Mouse (Mus musculus): ENCODE data around the gene Rab15. TPM values are rescaled to one million over a fixed set of nuclear protein-coding genes. Genes with fewer than 3 reads are reported as not detected.

The Rab15 gene
- polyA plus RNA-seq, 1 experiment = 0.06 TPM

DNA sequence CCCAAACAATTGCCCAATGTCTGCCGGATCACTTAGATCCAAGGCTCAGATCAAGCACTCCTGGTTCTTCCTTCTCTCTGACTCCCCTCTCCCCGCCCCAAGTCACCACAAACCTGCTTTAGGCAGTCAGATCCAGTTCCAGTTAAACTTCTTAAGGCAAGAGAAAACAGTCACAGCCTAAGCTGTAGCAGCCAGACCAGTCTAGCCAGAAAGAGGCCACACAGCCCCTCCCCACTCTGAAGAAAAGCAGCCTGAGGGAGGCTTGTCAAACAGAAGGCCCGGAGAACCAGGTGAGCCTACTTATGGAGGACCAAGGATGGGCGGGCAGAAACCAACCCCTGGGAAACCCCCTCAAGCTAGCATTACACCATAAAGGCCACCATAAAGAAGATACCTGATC, 4.6 kb downstream of the Rab15 start:
- H3ac ChIP-seq (ENCODE audit: control insufficient read depth, insufficient read length, low read depth) = no peak overlapping the region
- TF ChIP-seq MAX (IDR thresholded peaks at IDR 0.05) (no peak), MYOG (IDR thresholded peaks at IDR 0.05; ENCODE audit: control insufficient read depth, extremely low read depth, insufficient read length) (no peak), CTCF (IDR thresholded peaks at IDR 0.05; ENCODE audit: control insufficient read depth, insufficient read depth, insufficient read length) (no peak), USF1 (IDR thresholded peaks at IDR 0.05; ENCODE audit: low read depth) (no peak), CEBPB (IDR thresholded peaks at IDR 0.05; ENCODE audit: low read depth) (no peak), FOSL1 (IDR thresholded peaks at IDR 0.05; ENCODE audit: insufficient read depth, low read length, poor library complexity, severe bottlenecking) (no peak), MYOD1 (IDR thresholded peaks at IDR 0.05; ENCODE audit: control insufficient read depth, insufficient read length, low read depth) (no peak)
- H3K4me3 ChIP-seq (ENCODE audit: insufficient read depth, poor library complexity, severe bottlenecking) = no peak overlapping the region
- H3K27me3 ChIP-seq (ENCODE audit: control insufficient read depth, insufficient read depth, insufficient read length) = peaks cover 14% of the 10 kb centered on the region
- no peaks in the 10 kb centered on the region for H3K36me3 ChIP-seq (ENCODE audit: control insufficient read depth, insufficient read depth)
- no peaks in the 10 kb centered on the region for H3K79me3 ChIP-seq (ENCODE audit: low read depth)
- H3K79me2 ChIP-seq (ENCODE audit: control insufficient read depth, insufficient read depth) = no peaks in the 10 kb centered on the region

DNA sequence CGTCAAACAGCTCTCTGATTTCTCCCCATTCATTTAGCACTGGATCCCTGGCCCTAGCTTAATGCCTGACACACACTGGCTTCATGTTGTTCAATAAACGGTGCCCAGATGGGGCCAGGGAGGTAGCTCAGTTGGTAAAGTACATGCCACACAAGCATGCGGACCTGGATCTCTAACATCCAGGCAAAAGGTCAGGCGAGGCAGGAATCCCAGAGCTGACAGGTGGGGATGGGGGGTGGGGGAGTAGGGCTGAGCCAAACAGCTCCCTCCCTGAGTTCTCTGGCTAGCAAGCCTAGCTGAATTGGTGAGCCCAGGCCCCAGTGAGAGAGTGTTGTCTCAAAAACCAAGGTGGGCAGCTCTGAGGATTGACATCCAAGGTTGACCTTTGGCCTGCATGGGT, 5.5 kb downstream of the Rab15 start:
- Histone ChIP-seq H3K27me3 (ENCODE audit: control insufficient read depth, insufficient read depth, insufficient read length) (peaks cover 7% of the 10 kb centered on the region), H3K79me3 (ENCODE audit: low read depth) (no peaks in the 10 kb centered on the region), H3K79me2 (ENCODE audit: control insufficient read depth, insufficient read depth) (no peaks in the 10 kb centered on the region), H3K36me3 (ENCODE audit: control insufficient read depth, insufficient read depth) (no peaks in the 10 kb centered on the region), H3K4me3 (ENCODE audit: insufficient read depth, poor library complexity, severe bottlenecking) (no peak overlapping the region), H3ac (ENCODE audit: control insufficient read depth, insufficient read length, low read depth) (no peak overlapping the region)
- TF ChIP-seq CTCF (IDR thresholded peaks at IDR 0.05; ENCODE audit: control insufficient read depth, insufficient read depth, insufficient read length) (no peak), USF1 (IDR thresholded peaks at IDR 0.05; ENCODE audit: low read depth) (no peak), MAX (IDR thresholded peaks at IDR 0.05) (no peak), MYOG (IDR thresholded peaks at IDR 0.05; ENCODE audit: control insufficient read depth, extremely low read depth, insufficient read length) (no peak), CEBPB (IDR thresholded peaks at IDR 0.05; ENCODE audit: low read depth) (no peak)

DNA sequence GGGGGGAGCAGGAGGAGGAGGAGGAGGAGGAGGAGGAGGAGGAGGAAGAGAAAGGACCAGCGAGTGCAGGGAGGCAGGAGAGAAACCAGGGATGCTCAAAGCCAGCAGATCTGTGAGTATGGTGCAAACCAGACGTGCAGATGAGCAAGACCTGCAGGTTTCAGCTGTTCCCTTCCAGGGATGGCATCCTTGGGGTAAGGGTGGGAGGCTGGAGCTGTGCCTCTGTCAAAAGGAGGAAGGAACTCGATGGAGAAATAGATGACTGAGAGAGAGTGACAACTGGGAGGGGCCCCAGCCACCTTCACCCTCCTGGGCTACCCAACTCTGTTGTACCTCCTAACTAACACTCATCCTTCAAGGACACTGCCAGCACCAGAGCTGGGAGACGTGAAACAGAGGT, 6.0 kb downstream of the Rab15 start:
- Histone ChIP-seq H3K4me3 (ENCODE audit: insufficient read depth, poor library complexity, severe bottlenecking) (no peak overlapping the region), H3K79me3 (ENCODE audit: low read depth) (no peaks in the 10 kb centered on the region), H3ac (ENCODE audit: control insufficient read depth, insufficient read length, low read depth) (no peak overlapping the region), H3K36me3 (ENCODE audit: control insufficient read depth, insufficient read depth) (no peaks in the 10 kb centered on the region), H3K27me3 (ENCODE audit: control insufficient read depth, insufficient read depth, insufficient read length) (peaks cover 3% of the 10 kb centered on the region), H3K79me2 (ENCODE audit: control insufficient read depth, insufficient read depth) (no peaks in the 10 kb centered on the region)
- no peak for TF ChIP-seq USF1 (IDR thresholded peaks at IDR 0.05; ENCODE audit: low read depth)
- TF ChIP-seq CEBPB (IDR thresholded peaks at IDR 0.05; ENCODE audit: low read depth) = no peak
- TF ChIP-seq CTCF (IDR thresholded peaks at IDR 0.05; ENCODE audit: control insufficient read depth, insufficient read depth, insufficient read length) = no peak
- TF ChIP-seq FOSL1 (IDR thresholded peaks at IDR 0.05; ENCODE audit: insufficient read depth, low read length, poor library complexity, severe bottlenecking) = no peak
- TF ChIP-seq MYOG (IDR thresholded peaks at IDR 0.05; ENCODE audit: control insufficient read depth, extremely low read depth, insufficient read length) = no peak
- TF ChIP-seq MAX (IDR thresholded peaks at IDR 0.05) = no peak
- TF ChIP-seq MYOD1 (IDR thresholded peaks at IDR 0.05; ENCODE audit: control insufficient read depth, insufficient read length, low read depth) = no peak

DNA sequence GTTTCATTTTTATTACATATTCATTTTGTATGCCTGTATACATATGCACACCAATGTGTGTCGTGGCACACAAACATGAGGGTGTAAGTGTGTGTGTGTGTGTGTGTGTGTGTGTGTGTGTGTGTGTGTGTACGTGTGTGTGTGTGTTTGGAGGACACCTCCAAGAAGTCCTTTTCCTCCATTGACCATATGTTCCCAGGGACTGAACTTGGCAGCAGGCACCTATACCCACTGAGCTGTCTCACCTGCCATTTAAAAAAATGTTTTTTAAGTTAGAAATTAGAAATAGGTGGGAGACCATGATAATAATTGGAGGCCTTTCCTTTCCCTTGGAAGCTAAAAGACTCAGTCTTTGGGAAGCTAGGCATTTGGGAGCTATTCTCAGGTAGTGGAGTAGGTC, 8.6 kb downstream of the Rab15 start:
- Histone ChIP-seq H3ac (ENCODE audit: control insufficient read depth, insufficient read length, low read depth) (no peak overlapping the region), H3K36me3 (ENCODE audit: control insufficient read depth, insufficient read depth) (no peaks in the 10 kb centered on the region), H3K79me2 (ENCODE audit: control insufficient read depth, insufficient read depth) (no peaks in the 10 kb centered on the region), H3K4me3 (ENCODE audit: insufficient read depth, poor library complexity, severe bottlenecking) (no peak overlapping the region), H3K27me3 (ENCODE audit: control insufficient read depth, insufficient read depth, insufficient read length) (no peaks in the 10 kb centered on the region), H3K79me3 (ENCODE audit: low read depth) (no peaks in the 10 kb centered on the region)
- no peak for TF ChIP-seq MAX (IDR thresholded peaks at IDR 0.05)
- no peak for TF ChIP-seq FOSL1 (IDR thresholded peaks at IDR 0.05; ENCODE audit: insufficient read depth, low read length, poor library complexity, severe bottlenecking)
- no peak for TF ChIP-seq CEBPB (IDR thresholded peaks at IDR 0.05; ENCODE audit: low read depth)
- no peak for TF ChIP-seq MYOG (IDR thresholded peaks at IDR 0.05; ENCODE audit: control insufficient read depth, extremely low read depth, insufficient read length)
- TF ChIP-seq USF1 (IDR thresholded peaks at IDR 0.05; ENCODE audit: low read depth) = no peak
- TF ChIP-seq MYOD1 (IDR thresholded peaks at IDR 0.05; ENCODE audit: control insufficient read depth, insufficient read length, low read depth) = no peak
- TF ChIP-seq CTCF (IDR thresholded peaks at IDR 0.05; ENCODE audit: control insufficient read depth, insufficient read depth, insufficient read length) = no peak

DNA sequence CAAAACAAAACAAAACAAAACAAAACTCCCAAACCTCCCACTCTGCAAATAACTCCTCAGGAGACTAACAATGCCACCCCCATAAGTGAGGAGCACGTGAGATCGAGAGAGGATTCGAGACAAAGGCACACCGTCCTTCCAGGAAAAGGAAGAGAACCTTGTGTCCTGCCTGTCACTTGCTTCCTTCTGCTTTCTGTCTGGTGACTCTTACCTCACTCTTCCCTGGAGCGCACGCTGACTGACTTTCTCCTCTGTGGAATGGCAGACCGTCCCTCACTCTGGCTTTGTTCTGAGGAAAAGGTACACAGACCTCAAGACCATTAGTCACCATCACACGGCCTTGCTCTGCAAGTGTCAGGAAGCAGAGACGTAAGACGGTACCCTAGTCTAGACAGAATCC, 9.2 kb downstream of the Rab15 start:
- TF ChIP-seq MYOD1 (IDR thresholded peaks at IDR 0.05; ENCODE audit: control insufficient read depth, insufficient read length, low read depth) (no peak), MAX (IDR thresholded peaks at IDR 0.05) (no peak)
- Histone ChIP-seq H3K27me3 (ENCODE audit: control insufficient read depth, insufficient read depth, insufficient read length) (no peaks in the 10 kb centered on the region), H3K79me2 (ENCODE audit: control insufficient read depth, insufficient read depth) (no peaks in the 10 kb centered on the region), H3ac (ENCODE audit: control insufficient read depth, insufficient read length, low read depth) (no peak overlapping the region), H3K4me3 (ENCODE audit: insufficient read depth, poor library complexity, severe bottlenecking) (no peak overlapping the region), H3K36me3 (ENCODE audit: control insufficient read depth, insufficient read depth) (no peaks in the 10 kb centered on the region), H3K79me3 (ENCODE audit: low read depth) (no peaks in the 10 kb centered on the region)

DNA sequence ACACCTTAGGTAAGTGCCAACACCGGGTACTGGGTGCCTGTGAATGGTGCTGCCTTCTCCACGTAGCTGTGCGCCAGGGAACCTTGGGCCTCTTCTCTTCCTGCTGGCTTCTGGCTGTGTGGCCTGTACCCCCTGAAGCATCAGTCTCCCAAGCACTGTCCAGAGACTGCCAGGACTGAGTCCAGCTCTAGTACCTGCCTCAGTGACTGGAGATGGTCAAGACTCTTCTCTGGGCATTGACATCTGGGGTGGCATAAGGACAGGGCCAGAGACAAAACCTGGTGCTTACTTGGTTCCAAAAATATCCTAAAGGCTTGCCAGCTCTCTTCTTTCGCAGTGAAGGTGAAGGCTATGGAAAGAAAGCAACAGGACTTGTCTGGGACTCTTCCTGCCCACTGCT, 11.7 kb downstream of the Rab15 start:
- no peak overlapping the region for H3ac ChIP-seq (ENCODE audit: control insufficient read depth, insufficient read length, low read depth)
- no peaks in the 10 kb centered on the region for H3K36me3 ChIP-seq (ENCODE audit: control insufficient read depth, insufficient read depth)
- H3K4me3 ChIP-seq (ENCODE audit: insufficient read depth, poor library complexity, severe bottlenecking) = no peak overlapping the region
- TF ChIP-seq MAX (IDR thresholded peaks at IDR 0.05) (no peak), MYOG (IDR thresholded peaks at IDR 0.05; ENCODE audit: control insufficient read depth, extremely low read depth, insufficient read length) (no peak), MYOD1 (IDR thresholded peaks at IDR 0.05; ENCODE audit: control insufficient read depth, insufficient read length, low read depth) (no peak), USF1 (IDR thresholded peaks at IDR 0.05; ENCODE audit: low read depth) (no peak), CTCF (IDR thresholded peaks at IDR 0.05; ENCODE audit: control insufficient read depth, insufficient read depth, insufficient read length) (no peak), CEBPB (IDR thresholded peaks at IDR 0.05; ENCODE audit: low read depth) (no peak), FOSL1 (IDR thresholded peaks at IDR 0.05; ENCODE audit: insufficient read depth, low read length, poor library complexity, severe bottlenecking) (no peak)
- H3K27me3 ChIP-seq (ENCODE audit: control insufficient read depth, insufficient read depth, insufficient read length) = no peaks in the 10 kb centered on the region
- no peaks in the 10 kb centered on the region for H3K79me3 ChIP-seq (ENCODE audit: low read depth)
- no peaks in the 10 kb centered on the region for H3K79me2 ChIP-seq (ENCODE audit: control insufficient read depth, insufficient read depth)
